Mouse (Mus musculus) c-Kit-negative CD71-positive TER-119-positive erythroid progenitor cells, embryonic 14.5 days (primary cell): ENCODE results near the gene Myo16.

ENCODE experiments used
- DNase-seq: peaks from one replicate; pipeline ENCODE4 v3.0.0-alpha.2; 2013; ENCODE audit warnings: low read depth, low spot score

Myo16 gene

GRCm38 (mm10) chr8:10619689-10620088 lies 466.0 kb downstream of the Myo16 start:
- no peak for DNase-seq

- DNase-seq = no peak
Measured at GRCm38 (mm10) chr8:10625262-10625661, 471.6 kb downstream of the Myo16 start.

- no peak for DNase-seq
Measured at GRCm38 (mm10) chr8:10628725-10629124, 475.0 kb downstream of the Myo16 start.

- DNase-seq = no peak
Measured at GRCm38 (mm10) chr8:10629862-10630261, 476.2 kb downstream of the Myo16 start.

- DNase-seq = no peak
Measured at GRCm38 (mm10) chr8:10631006-10631405, 477.3 kb downstream of the Myo16 start.

GRCm38 (mm10) chr8:10632603-10633002 lies 478.9 kb downstream of the Myo16 start:
- no peak for DNase-seq

- no peak for DNase-seq
Measured at GRCm38 (mm10) chr8:10633360-10634140, 479.8 kb downstream of the Myo16 start.

- no peak for DNase-seq
Measured at GRCm38 (mm10) chr8:10634421-10634820, 480.7 kb downstream of the Myo16 start.

GRCm38 (mm10) chr8:10638871-10639270 lies 485.2 kb downstream of the Myo16 start:
- DNase-seq = no peak

GRCm38 (mm10) chr8:10640176-10640810 lies 486.6 kb downstream of the Myo16 start:
- DNase-seq = no peak

- no peak for DNase-seq
Measured at GRCm38 (mm10) chr8:10640859-10641258, 487.1 kb downstream of the Myo16 start.

- DNase-seq = no peak
Measured at GRCm38 (mm10) chr8:10641343-10641742, 487.6 kb downstream of the Myo16 start.

- DNase-seq = no peak
Measured at GRCm38 (mm10) chr8:10643244-10643643, 489.5 kb downstream of the Myo16 start.

GRCm38 (mm10) chr8:10644481-10644880 lies 490.8 kb downstream of the Myo16 start:
- no peak for DNase-seq

- DNase-seq = no peak
Measured at GRCm38 (mm10) chr8:10645740-10646139, 492.0 kb downstream of the Myo16 start.

- DNase-seq = no peak
Measured at GRCm38 (mm10) chr8:10646485-10646884, 492.8 kb downstream of the Myo16 start.

GRCm38 (mm10) chr8:10651546-10652315 lies 498.0 kb downstream of the Myo16 start:
- DNase-seq = no peak

GRCm38 (mm10) chr8:10653282-10653681 lies 499.6 kb downstream of the Myo16 start:
- no peak for DNase-seq

- no peak for DNase-seq
Measured at GRCm38 (mm10) chr8:10654922-10655518, 501.3 kb downstream of the Myo16 start.

- no peak for DNase-seq
Measured at GRCm38 (mm10) chr8:10663770-10664470, 510.2 kb downstream of the Myo16 start.

GRCm38 (mm10) chr8:10664861-10665543 lies 511.3 kb downstream of the Myo16 start:
- no peak for DNase-seq
